Mouse (Mus musculus): ENCODE data around the gene Sertad1.
A peak's percentile ranks its signal among the peaks of the same experiment; 100 is the strongest.

The Sertad1 gene

GRCm38 (mm10) chr7:27473156-27473834 lies 13.4 kb upstream of the Sertad1 start, which contains the start of gene Sertad3:
Sertad3 (plus strand) TSS chr7:27473768.
- DNase-seq (ENCODE audit: low read depth, low spot score), result peak; percentile 98

DNA sequence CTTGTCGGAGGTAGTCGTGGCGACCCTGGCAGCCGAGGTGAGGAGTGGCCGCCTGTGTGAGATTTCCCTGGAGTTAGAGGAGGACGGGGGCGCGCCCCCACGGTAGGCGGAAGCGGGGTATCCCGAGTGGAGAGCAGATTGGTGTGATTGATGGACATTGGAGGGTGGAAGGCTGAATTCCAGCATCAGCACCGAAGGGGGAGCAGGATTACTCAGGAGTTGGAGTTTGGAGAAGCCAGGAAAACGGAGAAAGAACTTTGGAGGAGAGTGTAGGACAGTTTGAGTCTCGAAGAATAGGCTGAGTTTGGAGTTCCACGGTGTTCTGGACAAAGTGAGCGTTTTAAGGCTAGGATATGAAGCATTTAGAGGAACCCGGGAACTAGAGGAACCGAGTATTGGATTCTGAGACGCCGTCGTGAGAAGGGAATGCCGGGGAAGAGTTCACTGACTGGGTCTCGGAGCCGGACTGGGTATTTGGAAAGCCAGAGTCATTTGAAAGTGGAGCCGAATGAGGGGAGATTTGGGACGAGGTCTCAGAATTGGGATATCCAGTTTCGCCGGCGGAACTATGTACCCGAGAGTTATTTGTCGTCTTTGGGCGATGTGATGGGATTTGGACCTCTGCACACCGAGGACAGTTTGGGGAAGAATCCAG lies 12.7 kb upstream of the Sertad1 start:
- DNase-seq (ENCODE audit: low read depth, low spot score), result no peak

DNA sequence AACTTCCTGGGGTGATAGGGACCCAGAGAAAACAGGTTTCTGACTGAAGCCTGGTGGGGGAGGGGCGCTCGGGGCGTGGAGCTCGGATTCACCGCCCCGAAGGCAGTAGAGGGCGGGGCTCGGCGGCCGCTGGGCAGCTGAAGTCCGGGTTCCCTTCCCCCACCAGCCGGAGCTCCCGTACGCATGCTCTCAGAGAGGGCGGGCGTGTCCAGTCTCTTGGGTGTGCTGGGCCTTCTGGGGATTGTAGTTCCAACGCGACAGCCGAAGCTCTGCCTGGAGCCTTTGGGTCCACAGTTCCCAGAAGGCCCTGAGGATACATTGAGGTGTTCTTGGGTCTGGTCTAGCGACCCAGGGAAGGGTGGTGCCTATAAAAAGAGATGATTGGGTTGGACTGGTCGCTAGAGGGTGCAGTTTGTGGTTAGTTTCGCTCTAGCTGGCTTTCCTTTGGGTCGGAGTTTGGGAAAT lies 12.2 kb upstream of the Sertad1 start:
- peak; percentile 100 for DNase-seq (ENCODE audit: low read depth, low spot score)

GRCm38 (mm10) chr7:27475596-27475995 lies 11.1 kb upstream of the Sertad1 start:
- no peak for DNase-seq (ENCODE audit: low read depth, low spot score)

- no peak for DNase-seq (ENCODE audit: low read depth, low spot score)
These were observed 10.5 kb upstream of the Sertad1 start for GRCm38 (mm10) chr7:27476098-27476635.

DNA sequence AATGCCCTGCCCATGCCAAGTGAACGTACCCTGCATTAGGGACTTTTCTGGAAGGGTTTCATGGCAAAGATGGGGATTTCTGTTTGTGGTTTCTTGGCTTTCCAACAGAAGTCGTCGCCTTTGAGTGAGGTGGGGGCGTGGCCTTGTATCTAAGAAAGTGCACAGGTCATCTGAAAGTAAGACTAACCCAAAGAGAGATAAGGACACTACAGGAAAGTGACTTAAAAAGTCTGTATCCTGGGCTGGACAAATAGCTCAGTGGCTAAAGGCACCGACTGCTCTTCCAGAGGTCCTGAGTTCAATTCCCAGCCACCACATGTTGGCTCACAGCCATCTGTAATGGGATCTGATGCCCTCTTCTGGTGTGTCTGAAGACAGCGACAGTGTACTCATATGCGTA lies 8.1 kb upstream of the Sertad1 start:
- DNase-seq (ENCODE audit: low read depth, low spot score), result no peak

DNA sequence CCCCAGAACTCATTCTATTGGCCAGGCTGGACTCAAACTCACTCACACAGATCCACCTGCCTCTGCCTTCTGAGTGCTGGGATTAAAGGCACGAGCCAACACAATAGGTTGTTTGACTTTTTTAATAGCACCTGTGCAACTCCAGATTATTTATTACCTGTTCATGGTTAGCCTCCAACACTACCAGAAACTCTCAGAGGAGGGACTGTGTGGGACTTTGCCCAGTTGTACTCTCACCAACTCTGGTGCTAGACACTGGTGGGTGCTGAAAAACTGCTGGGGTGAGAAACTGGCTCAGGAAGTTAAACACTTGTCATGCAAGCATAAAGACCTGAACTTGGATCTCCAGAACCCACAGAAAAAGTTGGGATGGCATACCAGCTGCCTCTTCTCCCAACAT lies 7.0 kb upstream of the Sertad1 start:
- no peak for DNase-seq (ENCODE audit: low read depth, low spot score)

DNA sequence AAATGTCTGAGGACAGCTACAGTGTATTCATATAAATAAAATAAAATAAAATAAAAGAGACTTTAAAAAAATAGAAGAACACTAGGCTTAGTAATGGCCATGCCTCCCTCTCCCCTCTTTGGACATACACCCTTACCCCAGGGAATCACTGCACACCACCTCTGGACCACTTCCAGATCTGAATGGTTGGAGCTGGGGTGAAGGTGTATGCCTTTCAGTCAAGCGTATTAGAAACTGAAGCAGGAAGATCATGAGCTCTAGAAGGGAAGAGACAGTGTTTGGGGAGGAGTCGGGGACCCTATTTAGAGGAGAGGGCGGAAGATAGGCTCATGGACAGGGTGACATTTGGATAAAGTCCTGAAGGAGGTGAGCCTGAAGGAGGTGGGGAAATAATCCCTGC lies 6.2 kb upstream of the Sertad1 start:
- DNase-seq (ENCODE audit: low read depth, low spot score), result no peak

- no peak for DNase-seq (ENCODE audit: low read depth, low spot score)
These were observed 5.6 kb upstream of the Sertad1 start for GRCm38 (mm10) chr7:27480927-27481626.

DNA sequence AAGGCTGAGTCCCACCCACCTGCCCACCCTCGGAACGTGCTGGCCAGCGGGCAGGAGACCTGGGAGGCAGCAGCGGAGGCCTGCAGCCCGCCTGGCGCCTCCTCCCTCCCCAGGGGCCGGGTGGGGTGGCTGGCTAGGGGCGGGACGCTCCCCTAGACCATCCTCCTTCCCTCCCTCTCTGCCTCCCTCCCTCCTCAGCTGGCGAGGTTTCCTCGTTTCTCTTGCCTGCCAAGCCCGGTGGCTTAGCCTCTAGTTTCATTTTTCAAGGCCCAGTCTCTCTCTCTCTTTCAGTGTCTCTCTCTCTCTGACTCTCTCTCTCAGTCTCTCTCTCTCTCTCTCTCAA lies 5.1 kb upstream of the Sertad1 start:
- DNase-seq (ENCODE audit: low read depth, low spot score), result peak; percentile 30

- peak; percentile 50 for DNase-seq (ENCODE audit: low read depth, low spot score)
These were observed 2.9 kb upstream of the Sertad1 start for GRCm38 (mm10) chr7:27483860-27484259.

GRCm38 (mm10) chr7:27486102-27486769 lies 474 bp upstream of the Sertad1 start:
- no peak for DNase-seq (ENCODE audit: low read depth, low spot score)

GRCm38 (mm10) chr7:27487740-27488268 lies 1.1 kb downstream of the Sertad1 start:
- DNase-seq (ENCODE audit: low read depth, low spot score), result peak; percentile 70

GRCm38 (mm10) chr7:27489270-27489869 lies 2.7 kb downstream of the Sertad1 start:
- DNase-seq (ENCODE audit: low read depth, low spot score), result no peak

- DNase-seq (ENCODE audit: low read depth, low spot score), result no peak
These were observed 3.5 kb downstream of the Sertad1 start for GRCm38 (mm10) chr7:27490227-27490542.

DNA sequence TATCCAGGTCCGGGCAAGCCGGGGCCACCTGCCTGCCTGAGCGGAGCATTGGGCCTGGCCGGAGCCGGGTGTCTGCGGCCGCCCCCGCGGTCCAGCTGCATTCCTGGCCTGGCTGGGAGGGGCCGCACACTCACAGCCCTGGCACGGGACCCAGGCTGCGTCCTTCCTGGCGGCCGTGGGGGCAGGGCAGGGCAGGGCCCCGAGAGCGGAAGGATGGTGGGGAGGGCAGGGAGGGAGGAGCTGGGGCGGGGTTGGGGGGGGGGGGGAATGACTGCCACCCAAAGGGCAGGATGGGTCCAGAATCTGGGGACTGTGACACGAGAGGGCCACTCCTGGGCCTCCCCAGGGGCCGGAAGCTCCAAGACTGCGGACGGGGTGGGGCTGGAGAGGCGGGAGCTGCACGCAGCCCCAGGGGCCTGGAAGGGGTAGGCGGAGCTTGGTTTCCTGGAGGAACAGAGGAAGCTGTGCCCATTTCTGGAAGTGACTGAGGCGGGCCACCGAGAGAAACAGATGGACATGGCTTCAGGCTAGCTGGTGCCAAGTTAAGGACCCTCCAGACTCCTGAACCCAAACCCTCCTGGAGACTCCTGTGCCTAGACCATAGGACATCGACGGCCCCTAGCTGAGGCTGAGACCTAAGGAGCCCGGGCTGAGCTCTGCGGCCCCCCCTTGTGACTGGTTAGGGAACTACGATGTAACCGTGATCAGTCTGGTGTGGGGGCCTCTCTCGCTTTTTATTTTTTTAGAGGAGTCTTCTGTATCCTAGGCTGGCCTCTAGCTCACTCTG lies 4.0 kb downstream of the Sertad1 start:
- DNase-seq (ENCODE audit: low read depth, low spot score), result peak; percentile 87

- DNase-seq (ENCODE audit: low read depth, low spot score), result peak; percentile 59
These were observed 5.1 kb downstream of the Sertad1 start for GRCm38 (mm10) chr7:27491856-27492255.

- no peak for DNase-seq (ENCODE audit: low read depth, low spot score)
These were observed 6.3 kb downstream of the Sertad1 start for GRCm38 (mm10) chr7:27493022-27493421.

- DNase-seq (ENCODE audit: low read depth, low spot score), result no peak
These were observed 6.7 kb downstream of the Sertad1 start for GRCm38 (mm10) chr7:27493450-27493849.

DNA sequence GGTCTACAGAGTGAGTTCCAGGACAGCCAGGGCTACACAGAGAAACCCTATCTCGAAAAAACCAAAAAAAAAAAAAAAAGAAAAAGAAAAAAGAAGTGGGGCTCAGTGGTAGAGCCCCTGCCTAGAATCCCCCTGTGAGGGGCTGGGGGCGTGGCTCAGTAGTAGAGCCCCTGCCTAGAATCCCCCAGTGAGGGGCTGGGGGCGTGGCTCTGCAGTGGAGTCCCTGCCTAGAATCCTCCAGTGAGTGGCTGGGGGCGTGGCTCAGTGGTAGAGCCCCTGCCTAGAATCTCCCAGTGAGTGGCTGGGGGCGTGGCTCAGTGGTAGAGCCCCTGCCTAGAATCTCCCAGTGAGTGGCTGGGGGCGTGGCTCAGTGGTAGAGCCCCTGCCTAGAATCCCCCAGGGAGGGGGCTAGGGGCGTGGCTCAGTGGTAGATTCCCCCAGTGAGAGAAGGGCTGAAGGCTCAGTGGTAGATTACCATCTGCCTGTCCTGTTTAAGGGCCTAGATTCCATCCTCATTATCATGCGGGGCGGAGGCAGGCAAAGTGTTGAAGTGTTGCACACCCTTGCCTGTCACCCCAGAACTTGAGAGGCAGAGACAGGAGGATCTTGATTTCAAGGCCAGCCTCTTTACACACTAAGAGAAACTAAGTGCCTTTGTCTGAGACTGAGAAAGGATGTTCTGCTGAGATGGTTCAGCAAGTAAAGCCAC lies 8.1 kb downstream of the Sertad1 start:
- DNase-seq (ENCODE audit: low read depth, low spot score), result peak; percentile 82
